Mouse (Mus musculus) cortical plate, adult 2 months (tissue): ENCODE data around the gene Zfp13.

ENCODE experiments used
- CTCF ChIP-seq: fragments of 200-500 bp; IDR thresholded peaks from 2 replicates; pipeline ENCODE4 v1.5.1; 2011; ENCODE audit warnings: mild to moderate bottlenecking, control low read depth, low read length; ENCODE audit not compliant: insufficient read depth; ENCODE audit errors: extremely low read depth
- POLR2A ChIP-seq: fragments of 200-500 bp; IDR thresholded peaks from 2 replicates; pipeline ENCODE4 v1.6.1; 2011; ENCODE audit warnings: mild to moderate bottlenecking, low read length, control low read depth; ENCODE audit not compliant: insufficient read depth; ENCODE audit errors: extremely low read depth

DNA sequence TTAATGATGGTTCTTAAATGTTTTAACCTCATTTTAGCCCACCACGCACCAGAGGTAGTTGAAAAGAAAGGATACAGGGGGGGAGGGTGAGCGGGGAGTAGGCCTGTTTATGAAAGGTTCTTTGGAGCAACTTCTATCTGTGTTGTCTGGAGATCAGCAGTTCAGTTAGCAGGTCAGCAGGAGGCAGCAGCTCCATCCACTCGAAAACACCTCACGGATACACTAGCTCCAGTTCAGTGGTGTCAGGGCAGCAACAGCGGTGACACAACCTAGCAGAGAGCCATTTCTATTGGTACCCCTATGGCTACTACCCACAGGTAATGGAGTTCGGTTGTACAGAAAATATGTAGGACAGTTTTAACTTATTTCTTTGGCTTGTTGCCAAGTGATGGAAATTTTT lies 29.3 kb downstream of the Zfp13 start:
- TF ChIP-seq CTCF, result peak; percentile 53
- no peak for TF ChIP-seq POLR2A
